Mouse (Mus musculus): ENCODE measurements around the gene Usp12. TPM values are rescaled to one million over a fixed set of nuclear protein-coding genes. Genes with fewer than 3 reads are reported as not detected.
"Not testable (repeated sequence)": the region's sequence is repeated elsewhere in the genome, so short reads cannot be mapped to it uniquely, and the experiment has no call there.

Usp12 gene
- total RNA-seq, 2 experiments from 2014 or later = 57.2 to 57.9 TPM

DNA sequence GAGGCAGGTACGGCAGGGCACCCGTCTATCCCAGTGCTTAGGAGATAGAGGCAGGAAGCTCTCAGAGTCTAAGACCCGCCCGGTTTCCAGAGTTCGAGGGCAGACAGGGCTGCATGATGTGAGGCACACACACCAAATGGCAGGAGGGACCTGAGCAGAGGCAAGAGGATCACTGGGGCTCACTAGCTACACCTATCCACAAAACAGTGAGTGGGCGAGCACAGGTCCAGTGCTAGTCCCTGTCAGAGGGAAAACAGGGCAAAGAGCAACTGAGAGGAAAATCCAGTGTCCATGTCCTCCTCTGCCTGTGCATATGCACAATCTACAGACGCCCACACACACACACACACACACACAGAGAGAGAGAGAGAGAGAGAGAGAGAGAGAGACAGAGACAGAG is 43.8 kb downstream of the Usp12 start:
- no peak for DNase-seq (ENCODE audit: low spot score in 2 of 2)

DNA sequence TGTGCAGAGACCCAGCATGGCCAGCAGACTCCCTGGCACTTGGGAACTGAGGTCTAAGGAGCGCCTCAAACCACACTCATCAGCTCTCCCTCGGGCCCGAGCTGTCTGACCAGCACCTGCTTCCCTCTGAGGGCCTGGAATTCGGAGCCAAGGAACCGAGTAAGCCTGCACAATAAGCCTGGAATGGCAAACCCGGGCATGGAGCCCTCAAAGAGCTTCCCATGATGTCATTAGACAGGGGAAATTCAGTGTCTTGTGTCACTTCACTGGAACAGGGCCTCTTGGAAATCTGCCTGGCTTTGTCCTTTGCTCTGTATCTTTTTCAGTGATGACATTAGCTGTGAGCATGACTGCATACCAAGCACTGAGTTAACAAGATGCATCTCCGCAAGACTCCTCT is 44.5 kb downstream of the Usp12 start:
- no peak for DNase-seq (ENCODE audit: low spot score in 2 of 2)

DNA sequence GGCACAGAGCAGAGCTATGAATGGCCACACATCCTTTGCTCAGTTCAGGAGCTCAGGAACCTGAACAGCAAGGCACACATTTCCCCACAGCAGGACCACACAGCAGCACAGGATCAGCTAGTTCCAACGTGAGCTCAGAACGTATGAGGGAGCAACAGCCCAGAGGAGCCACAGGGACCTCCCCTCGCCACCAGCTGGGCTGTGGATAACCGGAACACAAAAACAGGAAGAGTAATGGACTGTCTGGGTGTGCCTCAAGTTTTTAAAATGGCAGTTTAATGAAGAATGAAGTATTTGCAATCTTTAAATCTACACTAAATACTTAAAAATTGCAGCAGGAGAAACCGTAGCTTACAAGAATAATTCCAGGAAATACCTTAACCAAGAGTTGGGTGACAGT is 44.9 kb downstream of the Usp12 start:
- no peak for DNase-seq (ENCODE audit: low spot score in 2 of 2)

DNA sequence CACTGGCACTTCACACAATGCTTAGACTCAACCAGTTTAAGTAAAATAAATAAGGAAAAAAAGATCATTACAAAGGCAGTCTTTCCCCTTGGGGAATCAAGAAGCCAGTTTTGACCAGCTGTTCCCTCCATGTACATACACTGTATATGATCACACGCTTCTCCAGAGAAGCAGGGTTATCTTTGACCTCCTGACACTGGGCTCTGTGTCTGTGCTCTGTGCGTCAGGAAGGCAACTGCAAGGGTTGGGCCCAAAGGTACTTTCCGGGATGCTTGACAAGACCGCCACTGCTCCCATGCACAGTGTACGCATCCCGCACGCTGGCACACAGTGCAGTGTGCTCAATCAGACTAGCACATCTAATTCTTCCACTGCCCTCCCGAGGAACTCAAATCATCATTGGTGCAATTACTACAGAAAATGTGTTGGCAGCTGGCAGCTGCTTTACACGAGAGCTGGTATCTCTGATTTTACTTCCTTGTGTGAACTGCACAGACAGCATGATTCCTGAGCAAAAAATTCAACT is 57.8 kb downstream of the Usp12 start:
- DNase-seq (ENCODE audit: low spot score in 2 of 2) = no peak

DNA sequence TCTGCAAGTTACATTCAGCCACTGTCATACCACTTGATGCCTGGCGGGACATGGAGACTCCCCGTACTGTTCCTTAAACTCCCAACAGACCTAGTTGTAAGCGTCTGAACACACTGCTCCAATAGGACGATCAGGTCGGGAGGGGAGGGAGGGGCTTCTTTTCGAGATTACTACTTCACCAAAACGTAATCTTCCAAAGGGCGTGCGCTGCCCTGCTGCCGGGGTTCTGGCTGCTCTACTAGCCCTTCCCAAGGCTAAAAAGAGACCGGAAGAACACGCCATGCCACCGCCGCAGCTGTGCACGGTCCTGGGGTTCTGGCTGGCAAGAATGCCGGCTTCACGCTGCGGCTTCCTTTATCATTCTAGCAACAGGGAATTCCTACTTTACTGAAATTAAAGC is 58.5 kb downstream of the Usp12 start:
- no peak for DNase-seq (ENCODE audit: low spot score in 2 of 2)

DNA sequence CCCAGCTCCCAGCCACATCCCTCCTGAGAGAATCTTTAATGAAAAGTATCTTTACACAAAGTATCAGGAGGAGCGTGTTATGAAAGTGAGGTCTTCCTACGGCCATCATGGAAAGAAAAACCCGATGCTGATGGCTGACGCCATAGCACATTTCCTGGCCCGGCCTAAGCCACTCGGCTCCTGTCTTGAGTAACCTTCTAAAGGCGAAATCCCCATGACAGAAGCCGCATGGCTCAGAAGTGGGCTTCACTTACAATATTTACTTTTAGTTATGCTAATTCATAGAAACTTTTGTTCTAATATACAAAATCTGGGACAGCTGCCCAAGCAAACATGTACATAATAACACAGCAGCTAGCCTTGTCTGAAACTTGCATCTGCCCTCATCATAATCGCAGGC is 59.8 kb downstream of the Usp12 start:
- DNase-seq (ENCODE audit: low spot score in 2 of 2) = not testable (repeated sequence)

DNA sequence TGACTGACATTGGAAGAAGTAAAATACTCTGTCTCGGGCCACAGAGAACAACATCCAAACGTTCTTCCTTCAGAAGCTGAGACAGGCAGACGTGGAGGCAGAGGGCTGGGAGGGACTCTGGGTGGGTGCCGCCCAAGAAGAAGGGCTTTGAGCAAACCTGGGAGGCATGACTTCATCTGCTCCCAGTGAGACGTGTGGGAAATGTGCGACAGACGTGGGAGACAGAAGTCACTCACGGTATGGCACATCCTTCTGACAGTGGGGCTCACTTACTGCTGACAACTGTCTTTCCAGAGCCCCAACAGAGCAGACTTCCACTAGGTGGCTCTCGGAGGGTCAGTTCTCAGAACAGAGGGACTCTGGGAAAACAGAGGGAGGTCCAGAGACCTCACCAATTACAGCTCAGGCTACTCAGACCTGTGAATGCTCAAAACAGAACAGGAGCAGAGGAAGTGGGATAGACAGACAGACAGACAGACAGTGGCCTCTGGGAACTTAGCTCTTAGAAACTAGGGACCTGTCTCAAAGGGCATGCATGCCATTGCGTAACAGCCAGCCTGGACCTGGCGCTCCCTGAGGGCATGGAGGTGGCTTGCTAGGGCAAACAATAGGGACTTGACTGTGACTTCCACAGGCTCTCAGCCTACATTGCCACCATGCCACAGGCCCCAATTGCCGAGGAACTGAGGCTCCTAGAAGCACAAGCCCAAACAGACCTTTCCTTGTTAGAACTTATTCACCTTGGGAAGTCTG is 60.7 kb downstream of the Usp12 start:
- DNase-seq (ENCODE audit: low spot score in 2 of 2) = peak in 1 of 2 experiments; percentile 62

DNA sequence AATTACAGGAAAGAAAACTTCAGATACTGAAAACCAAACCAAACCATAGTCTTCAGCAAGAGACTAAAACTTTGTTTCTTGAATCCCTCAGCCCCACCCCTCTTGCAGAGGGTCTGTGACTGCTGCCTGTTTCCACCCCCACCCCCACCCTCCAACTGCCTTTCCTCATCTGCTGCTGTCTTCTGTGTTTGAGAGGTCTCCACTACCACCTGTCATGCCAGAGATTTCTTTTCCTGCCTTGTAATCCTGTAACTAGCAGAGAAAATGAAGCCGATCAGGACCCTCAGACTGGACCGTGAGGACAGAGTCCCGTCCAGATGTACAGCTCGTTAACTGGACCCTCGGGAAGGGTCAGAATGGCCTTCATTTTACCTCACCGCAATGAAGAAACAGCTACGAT is 61.4 kb downstream of the Usp12 start:
- DNase-seq (ENCODE audit: low spot score in 2 of 2) = no peak

DNA sequence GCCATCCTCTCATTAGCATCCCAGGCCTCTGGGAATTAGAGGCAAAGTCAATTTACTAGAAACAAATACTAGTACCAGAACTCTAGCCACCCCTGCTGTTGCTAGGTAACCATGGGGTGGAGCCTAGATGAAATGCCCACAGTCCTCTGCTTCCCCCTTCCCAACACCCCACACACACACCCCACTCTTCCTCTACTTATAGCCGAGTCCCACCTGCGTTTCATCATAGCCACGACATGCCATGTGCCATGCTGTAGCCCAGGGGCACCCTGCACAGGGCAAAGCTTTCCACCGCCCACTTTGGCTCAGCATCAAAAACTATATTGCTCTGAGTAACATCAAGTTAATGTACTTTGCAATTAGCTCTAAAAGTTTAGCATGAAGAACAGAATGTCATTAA is 67.8 kb downstream of the Usp12 start:
- no peak for DNase-seq (ENCODE audit: low spot score in 2 of 2)

DNA sequence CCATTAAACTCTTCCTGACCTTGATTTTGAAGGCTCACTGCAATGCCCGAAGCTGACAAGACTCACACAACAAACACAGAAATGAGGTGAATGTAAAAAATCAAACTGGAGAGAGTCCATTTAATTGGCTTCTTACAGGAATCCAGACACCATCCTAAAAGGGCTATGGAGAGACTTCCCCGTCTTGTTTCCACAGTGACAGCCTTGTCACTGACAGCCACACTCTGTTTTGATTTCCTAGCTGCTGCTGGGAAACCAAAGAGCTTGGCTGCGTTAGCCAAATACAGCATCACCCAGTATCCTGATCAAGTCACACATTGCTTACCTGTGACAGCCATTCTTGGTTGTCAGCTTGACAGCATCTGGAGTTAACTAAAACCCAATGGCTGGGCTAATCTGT is 69.8 kb downstream of the Usp12 start:
- DNase-seq (ENCODE audit: low spot score in 2 of 2) = peak in 1 of 2 experiments; percentile 55

DNA sequence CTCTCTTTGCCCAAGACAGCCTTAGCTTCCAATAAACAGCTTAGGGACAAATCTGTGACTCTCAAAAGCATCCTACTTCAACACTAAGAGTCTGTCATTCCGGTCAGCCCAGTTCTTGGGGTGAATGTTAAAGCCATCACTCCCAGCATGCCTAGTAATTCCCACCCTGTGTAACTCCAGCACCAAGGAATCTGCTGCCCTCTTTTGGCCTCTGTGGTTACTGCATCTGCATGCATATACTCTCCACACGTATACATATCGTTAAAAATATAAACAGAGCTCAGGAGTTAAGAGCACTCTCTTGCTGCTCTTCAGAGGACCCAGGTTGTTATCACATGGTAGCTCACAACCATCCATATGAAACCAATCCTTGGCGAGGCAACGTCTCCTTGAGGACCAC is 71.4 kb downstream of the Usp12 start:
- DNase-seq (ENCODE audit: low spot score in 2 of 2) = no peak

DNA sequence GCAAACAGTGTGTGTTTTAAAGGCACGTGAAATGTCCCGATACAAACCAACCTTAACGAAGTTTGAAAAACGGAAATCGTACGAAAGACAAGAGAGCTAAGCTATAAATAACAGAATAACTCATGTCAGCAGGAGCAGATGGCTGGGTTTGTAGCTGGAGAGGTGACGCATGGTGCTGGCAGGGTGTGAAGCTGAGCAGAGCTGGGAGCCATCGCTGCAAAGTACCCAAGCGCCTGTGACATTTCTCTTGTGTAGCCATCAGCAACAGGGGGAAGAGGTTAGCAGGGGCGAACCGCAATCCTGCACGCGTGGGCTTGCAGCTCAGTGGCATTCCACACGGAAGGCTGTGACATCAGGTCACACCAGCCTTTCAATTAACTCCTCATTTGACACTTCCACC is 72.6 kb downstream of the Usp12 start:
- DNase-seq (ENCODE audit: low spot score in 2 of 2) = peak; percentile 61 to 75

DNA sequence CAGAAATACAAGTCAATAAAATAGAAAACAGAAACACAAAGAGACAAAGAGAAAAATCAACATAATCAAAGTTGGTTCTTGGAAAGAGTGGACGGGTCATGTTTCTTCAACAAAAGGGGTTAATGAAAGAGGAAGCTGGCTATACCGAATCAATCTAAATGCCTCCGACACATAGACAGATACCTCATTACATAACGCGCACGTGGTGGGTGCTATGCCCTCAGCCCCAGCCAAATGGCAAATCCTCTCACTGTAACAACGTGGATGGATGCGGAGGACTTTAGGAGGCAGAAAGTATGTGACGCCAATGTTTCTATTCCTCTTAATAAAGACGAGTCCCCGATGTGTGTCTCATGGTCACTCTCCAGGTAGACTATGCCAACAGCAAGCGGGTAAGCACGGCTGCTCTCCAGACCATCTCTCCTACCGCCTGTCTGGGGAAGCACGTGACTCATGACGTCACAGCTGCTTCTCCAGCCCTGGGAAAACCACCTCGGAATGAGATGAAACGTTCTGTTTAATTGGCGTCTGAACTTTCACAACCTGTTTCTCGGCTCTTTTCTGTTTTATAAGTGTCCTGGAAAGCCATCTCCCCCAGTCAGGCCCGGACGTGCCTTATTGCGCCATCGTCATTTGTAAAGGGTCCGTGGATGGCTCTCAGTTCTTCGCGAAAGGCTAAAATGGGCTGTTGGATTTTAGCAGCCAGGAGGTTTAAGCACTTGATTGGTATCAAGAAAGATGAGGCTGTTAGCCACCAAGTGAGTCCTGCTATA is 75.0 kb downstream of the Usp12 start:
- DNase-seq (ENCODE audit: low spot score in 2 of 2) = no peak

DNA sequence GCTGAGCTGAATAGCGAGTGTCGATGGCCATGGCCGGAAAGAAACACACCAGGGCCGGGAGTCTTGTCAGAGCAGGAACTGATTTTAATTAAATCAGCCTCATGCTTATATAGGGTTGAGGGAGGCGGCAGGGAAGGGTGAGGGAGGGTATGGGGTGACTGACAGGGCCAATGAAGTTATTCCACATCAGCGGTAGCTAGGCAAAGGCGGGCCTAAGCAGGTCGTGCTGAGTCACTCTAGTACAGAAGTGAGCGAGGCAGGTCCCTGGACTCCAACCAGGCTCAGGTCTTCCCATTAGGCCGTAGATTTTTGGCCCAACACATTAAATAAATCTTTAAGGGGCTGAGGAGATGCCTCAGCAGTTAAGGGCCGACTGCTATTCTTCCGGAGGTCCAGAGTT is 81.0 kb downstream of the Usp12 start:
- DNase-seq (ENCODE audit: low spot score in 2 of 2) = no peak

DNA sequence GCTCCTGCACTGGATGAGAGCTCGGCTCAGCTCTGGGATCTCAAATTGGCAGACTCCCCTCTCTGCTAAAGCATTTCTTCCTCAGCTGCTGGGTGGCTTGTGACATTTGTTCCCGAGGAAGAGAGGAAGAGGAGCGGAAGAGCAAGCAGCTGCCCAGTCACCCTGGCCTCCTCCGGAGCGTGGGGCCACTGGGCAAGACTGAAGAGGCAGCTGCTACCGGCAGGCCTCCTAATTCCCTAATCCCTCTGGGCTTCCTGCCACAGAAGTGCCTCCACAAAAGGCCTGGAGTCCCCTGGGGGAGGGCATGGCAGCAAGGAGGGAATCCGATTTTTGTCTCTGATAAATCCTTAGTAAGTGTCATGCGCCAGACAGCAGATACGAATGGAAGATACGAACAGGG is 81.7 kb downstream of the Usp12 start:
- DNase-seq (ENCODE audit: low spot score in 2 of 2) = no peak

DNA sequence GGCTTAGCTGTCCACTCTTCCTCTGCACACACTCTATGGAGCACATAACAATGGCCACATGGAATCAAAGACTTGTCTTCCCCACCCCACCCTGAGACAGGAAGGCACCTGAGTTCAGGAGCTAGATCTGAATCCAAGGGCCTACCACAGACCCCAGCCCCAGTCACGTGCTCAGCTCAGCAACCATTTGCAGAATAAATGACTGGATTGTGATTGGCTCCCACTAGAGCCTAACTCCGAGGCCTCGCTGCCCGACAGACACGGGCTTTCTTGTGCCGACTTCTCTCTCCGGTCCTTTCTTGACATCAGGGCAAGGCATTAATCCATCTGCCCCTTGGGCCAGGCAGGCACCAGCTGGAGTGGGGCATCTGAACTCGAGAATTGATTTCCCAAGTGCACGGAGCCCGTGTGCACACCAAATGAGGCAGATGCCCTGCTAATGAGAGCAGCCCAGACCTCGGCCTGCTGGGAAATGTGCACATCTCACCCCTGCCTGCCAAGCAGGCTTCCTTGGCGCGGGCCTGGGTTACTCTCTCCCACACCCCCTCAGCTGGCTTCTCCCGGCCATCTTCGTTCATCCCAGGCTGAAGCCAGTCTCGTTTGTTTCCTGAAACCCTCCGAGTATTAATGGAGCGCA is 82.4 kb downstream of the Usp12 start:
- DNase-seq (ENCODE audit: low spot score in 2 of 2) = no peak

DNA sequence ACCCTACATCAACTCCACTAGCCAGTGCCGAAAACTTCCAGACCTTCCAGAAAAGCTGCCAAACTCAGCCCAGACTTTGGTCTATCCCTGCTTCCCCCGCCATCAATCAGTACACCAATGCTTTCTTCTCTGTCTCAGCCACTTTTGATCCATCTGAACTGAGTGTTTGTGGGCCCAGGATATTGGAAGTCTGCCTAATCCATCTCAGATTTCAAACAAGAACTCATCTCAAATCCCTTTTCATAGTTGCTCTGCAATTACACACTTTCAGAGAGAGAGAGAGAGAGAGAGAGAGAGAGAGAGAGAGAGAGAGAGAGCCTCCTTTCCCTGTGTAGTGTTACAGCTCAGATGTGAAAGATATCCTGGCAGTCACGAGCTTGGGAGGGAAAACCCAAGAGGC is 85.4 kb downstream of the Usp12 start:
- DNase-seq (ENCODE audit: low spot score in 2 of 2) = no peak

DNA sequence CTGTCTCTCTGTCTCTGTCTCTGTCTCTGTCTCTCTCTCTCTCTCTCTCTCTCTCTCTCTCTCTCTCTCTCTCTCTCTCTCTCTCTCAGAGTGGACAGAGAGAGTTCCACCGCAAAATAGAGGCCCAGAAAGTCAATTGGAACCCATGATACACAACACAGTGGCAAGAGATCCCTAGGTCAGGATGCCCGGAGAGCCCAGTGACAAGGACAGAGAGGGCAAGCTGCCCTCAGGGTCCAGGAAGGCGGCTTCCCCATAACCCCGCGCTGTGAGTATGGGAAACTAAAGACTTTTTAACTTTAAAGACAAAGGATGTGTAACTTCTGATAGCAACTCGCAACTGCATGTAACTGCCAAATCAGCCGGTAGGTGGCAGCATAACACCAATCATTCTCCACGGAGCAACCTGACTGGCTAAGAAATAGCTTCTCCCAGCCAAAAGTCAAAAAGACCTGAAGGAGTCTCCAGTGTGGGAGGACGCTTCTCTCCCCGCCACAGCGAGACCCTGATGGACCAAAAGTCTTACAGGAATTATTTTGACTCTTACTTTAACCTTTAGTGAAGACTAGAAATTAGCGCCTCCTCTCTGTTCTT is 88.9 kb downstream of the Usp12 start:
- DNase-seq (ENCODE audit: low spot score in 2 of 2) = peak; percentile 71 to 92

DNA sequence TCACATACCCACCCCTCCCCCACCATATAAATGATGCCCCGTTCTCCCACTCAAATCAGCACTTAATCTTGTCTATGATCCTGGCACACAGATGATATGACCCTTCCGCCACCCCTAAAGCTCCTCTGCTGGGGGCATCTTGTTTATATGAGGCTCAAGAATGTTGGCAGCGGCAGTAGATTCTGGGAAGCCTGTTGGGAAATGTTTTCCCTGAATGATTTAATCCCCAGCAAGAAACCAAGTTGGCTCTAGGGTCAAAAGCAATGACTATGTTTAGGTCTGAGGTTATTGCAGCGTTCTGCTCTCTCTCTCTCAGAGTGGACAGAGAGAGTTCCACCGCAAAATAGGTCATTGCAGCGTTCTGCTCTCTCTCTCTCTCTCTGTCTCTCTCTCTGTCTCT is 89.4 kb downstream of the Usp12 start:
- no peak for DNase-seq (ENCODE audit: low spot score in 2 of 2)

DNA sequence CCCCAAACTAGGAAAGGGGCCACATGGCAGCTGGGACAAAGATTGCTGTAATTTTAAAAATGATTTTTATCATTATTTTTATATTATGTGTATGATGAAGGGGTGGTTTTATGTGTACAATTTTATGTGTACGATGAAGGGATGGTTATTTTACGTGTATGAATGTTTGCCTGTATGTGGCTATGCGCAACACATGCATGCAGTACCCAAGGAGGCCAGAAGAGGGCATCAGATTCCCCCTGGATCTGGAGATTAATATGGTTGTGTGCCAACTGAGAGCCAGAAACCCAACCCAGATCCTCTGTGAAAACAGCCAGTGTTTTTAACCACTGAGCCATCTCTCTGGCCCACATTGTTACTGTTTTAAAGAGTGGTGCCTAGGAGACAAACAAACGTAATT is 90.6 kb downstream of the Usp12 start:
- DNase-seq (ENCODE audit: low spot score in 2 of 2) = no peak

DNA sequence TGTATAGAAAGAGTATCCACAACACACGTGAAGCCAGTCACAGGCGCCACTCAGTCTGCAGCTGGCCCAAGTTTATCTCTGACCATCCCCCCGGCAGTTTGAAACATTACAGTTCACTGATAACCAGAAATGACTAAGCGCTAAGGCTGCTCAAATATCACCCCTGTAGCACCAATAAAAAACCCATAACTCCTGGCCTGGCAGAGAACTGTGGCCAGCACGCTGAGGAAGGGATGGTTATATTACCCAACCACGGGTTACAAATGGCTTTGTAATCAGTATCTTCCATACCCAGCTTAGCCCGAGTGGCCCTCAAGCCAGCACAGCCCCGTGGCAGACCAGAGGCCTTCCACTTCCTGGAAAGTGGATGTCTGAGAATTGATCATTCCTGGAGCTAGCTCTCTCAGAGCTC is 91.1 kb downstream of the Usp12 start:
- no peak for DNase-seq (ENCODE audit: low spot score in 2 of 2)

DNA sequence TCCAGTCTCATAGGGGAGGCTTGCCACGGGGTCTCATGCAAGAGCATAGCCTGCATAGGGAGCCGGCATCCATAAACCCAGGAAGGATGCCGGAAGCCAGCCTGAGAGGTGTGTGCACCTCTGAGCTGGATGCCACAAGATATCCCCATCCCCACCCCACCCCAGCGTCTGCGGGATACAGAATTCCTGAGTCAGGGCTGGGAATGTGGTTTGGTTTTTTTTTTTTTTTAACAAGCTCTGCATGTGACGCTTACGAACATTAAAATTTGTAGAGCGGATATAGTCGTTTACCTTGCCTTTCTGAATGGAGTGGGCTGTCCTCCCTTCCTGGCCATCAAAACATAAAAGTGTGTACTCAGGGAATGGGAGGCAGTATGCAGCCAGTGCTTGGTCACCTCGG is 94.7 kb downstream of the Usp12 start:
- DNase-seq (ENCODE audit: low spot score in 2 of 2) = no peak

Measured in layer of hippocampus, adult 18-20 months (tissue).